In the genomic region with DNA sequence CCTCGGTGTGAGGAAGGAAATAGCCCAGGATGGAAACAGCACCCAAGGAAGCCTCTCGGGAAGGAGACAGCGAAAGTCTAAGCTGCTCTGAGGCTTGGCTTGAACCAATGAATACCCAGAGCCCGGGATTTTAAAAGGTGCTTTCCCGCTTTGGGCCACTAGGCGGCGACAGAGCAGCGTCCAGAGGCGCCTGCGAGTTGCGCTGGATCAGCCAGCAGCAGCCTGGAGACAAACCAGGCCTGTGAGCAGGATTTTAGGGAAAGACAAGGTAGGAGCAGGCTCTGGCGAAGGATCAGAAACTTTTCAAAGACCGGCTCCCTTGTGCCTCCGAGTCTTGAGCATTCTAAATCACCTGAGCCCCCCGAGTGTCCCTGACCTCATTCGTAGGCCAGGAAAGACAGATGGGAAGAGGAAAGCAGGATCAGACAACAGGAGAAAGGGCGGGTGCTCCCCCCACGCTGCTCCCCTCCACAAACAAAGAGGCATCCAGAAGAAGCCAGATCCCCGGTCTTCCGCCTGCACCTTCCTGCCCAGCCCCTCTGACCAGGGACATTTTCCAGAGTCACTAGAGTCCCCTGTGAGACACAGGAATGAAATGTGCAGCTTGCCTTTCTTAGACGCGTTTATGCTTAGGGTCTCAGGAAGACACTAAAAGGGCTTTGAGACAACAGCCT, we compare ENCODE assay signal across 9 mouse cellular contexts. TPM values are rescaled to one million over a fixed set of nuclear protein-coding genes. Genes with fewer than 3 reads are reported as not detected.
A peak's percentile ranks its signal among the peaks of the same experiment; 100 is the strongest.
DNase-seq lines count a peak whose midpoint lies in the region; ATAC-seq and TF ChIP-seq lines count a peak whose summit lies in the region.
"Had no signal": no experiment of that assay in that cellular context is flagged by ENCODE, and none has a peak within 500 bp of the region (broad histone marks: within the 10 kb centered on the region; RNA-seq: fewer than 3 reads in every experiment).

No protein-coding gene starts in this region.

- no peaks in the 10 kb centered on the region for H3K9me3 ChIP-seq in MEL (replicated peaks; ENCODE audit: insufficient read depth, low read length)
- H3K9me3 ChIP-seq in forebrain, embryonic 16.5 days (ENCODE audit: control insufficient read depth, low read length), result no peaks in the 10 kb centered on the region
- H3K9me3 ChIP-seq: heart, embryonic 15.5 days had no signal

- no peak for TF ChIP-seq EP300 in MEL (IDR thresholded peaks at IDR 0.05; ENCODE audit: low read depth in 1 of 2, low read length in 2 of 2)

- no peak overlapping the region for H3K4me3 ChIP-seq in MEL (ENCODE audit: control insufficient read depth in 1 of 2, insufficient read depth in 1 of 2, low read depth in 2 of 2, low read length in 2 of 2)
- no peak overlapping the region for H3K4me3 ChIP-seq in forebrain, embryonic 16.5 days (replicated peaks; ENCODE audit: low read length)
- no peak overlapping the region for H3K4me3 ChIP-seq in lung, adult 2 months (replicated peaks; ENCODE audit: extremely low read depth, low read depth, low read length)
- H3K4me3 ChIP-seq: heart, embryonic 15.5 days had no signal

- H3K4me1 ChIP-seq in MEL (ENCODE audit: control insufficient read depth in 1 of 2, insufficient read depth in 2 of 2, low read length in 2 of 2), result no peaks in the 10 kb centered on the region
- H3K4me1 ChIP-seq in forebrain, embryonic 16.5 days (replicated peaks; ENCODE audit: control insufficient read depth, insufficient read depth, low read length), result no peaks in the 10 kb centered on the region
- H3K4me1 ChIP-seq in lung, adult 2 months (ENCODE audit: control insufficient read depth, insufficient read depth, low read length), result no peaks in the 10 kb centered on the region

- peak; percentile 13 for DNase-seq in MEL (ENCODE audit: low read depth, low spot score)
- peak; percentile 70 for DNase-seq in cerebellum, adult 11-12 months
- DNase-seq in heart, postnatal 25 days (ENCODE audit: low spot score), result peak; percentile 43
- peak; percentile 38 for DNase-seq in large intestine, adult 2 months (ENCODE audit: low read depth, low spot score)
- DNase-seq in lung, adult 2 months, result peak; percentile 76
- peak; percentile 82 for DNase-seq in ovary, postnatal 36 days (ENCODE audit: low spot score)
- peak; percentile 80 for DNase-seq in thymus, postnatal 4 days

- H3K9ac ChIP-seq in MEL (ENCODE audit: control insufficient read depth, low read depth, low read length, poor library complexity, severe bottlenecking), result no peak overlapping the region
- H3K9ac ChIP-seq in forebrain, embryonic 16.5 days (replicated peaks; ENCODE audit: low read depth, low read length), result no peak overlapping the region
- H3K9ac ChIP-seq: heart, embryonic 15.5 days had no signal

- ATAC-seq in forebrain, embryonic 16.5 days, result peak; percentile 67

- H3K27ac ChIP-seq in MEL (ENCODE audit: control insufficient read depth, low read depth, low read length), result no peak overlapping the region
- no peak overlapping the region for H3K27ac ChIP-seq in forebrain, embryonic 16.5 days (ENCODE audit: low read length)
- H3K27ac ChIP-seq: heart, embryonic 15.5 days had no signal

- TF ChIP-seq CTCF in MEL (IDR thresholded peaks at IDR 0.05 in 2 of 3, conservative IDR thresholded peaks at IDR 0.05 in 1 of 3; ENCODE audit: control insufficient read depth in 1 of 3, insufficient read depth in 1 of 3, low read depth in 2 of 3, low read length in 3 of 3, poor library complexity in 1 of 3, severe bottlenecking in 1 of 3), result peak; percentile 48 to 84 (median 55)
- TF ChIP-seq CTCF in lung, adult 2 months (IDR thresholded peaks at IDR 0.05; ENCODE audit: insufficient read depth, low read length), result peak; percentile 77

- no peaks in the 10 kb centered on the region for H3K79me2 ChIP-seq in MEL (ENCODE audit: control insufficient read depth, insufficient read depth, low read length, poor library complexity)

- intact Hi-C loops in heart, postnatal 25 days (cut with DNase I), result loop anchor here (1.0 to 2.0 kb wide), 2 partner anchors 259 to 499 kb away; no protein-coding TSS in a partner anchor

- no peaks in the 10 kb centered on the region for H3K36me3 ChIP-seq in MEL (ENCODE audit: control insufficient read depth in 1 of 2, insufficient read depth in 2 of 2, low read length in 2 of 2)
- H3K36me3 ChIP-seq in forebrain, embryonic 16.5 days (ENCODE audit: control insufficient read depth, insufficient read depth), result no peaks in the 10 kb centered on the region
- H3K36me3 ChIP-seq: heart, embryonic 15.5 days had no signal

- WGBS in forebrain, embryonic 16.5 days, result 11% methylated on average over 22 of the region's 22 CpGs
- 18% methylated on average over 22 of the region's 22 CpGs for WGBS in large intestine, adult 2 months
- WGBS in lung, adult 2 months, result 10% methylated on average over 22 of the region's 22 CpGs

- no peak for TF ChIP-seq POLR2A in MEL (IDR thresholded peaks at IDR 0.05; ENCODE audit: control insufficient read depth in 1 of 2, insufficient read depth in 1 of 2, low read depth in 1 of 2, low read length in 2 of 2, poor library complexity in 1 of 2)
- no peak for TF ChIP-seq POLR2A in lung, adult 2 months (IDR thresholded peaks at IDR 0.05; ENCODE audit: borderline replicate concordance, extremely low read depth, low read depth, low read length)

- H3K27me3 ChIP-seq in MEL (ENCODE audit: control insufficient read depth in 1 of 2, insufficient read depth in 2 of 2, low read length in 2 of 2), result no peaks in the 10 kb centered on the region
- H3K27me3 ChIP-seq in forebrain, embryonic 16.5 days (replicated peaks; ENCODE audit: control insufficient read depth, insufficient read depth, low read length), result no peaks in the 10 kb centered on the region

- H3K4me2 ChIP-seq in forebrain, embryonic 16.5 days (ENCODE audit: low read length), result no peak overlapping the region
- H3K4me2 ChIP-seq: heart, embryonic 15.5 days had no signal

- peak; percentile 62 for TF ChIP-seq RAD21 in MEL (IDR thresholded peaks at IDR 0.05; ENCODE audit: low read depth, low read length)

TF ChIP-seq in MEL, 35 proteins besides CTCF, POLR2A, EP300 and RAD21:
- TF ChIP-seq SIN3A (IDR thresholded peaks at IDR 0.05; ENCODE audit: low read length) (no peak), ZNF384 (IDR thresholded peaks at IDR 0.05; ENCODE audit: low read depth, low read length) (no peak), MAX (IDR thresholded peaks at IDR 0.05; ENCODE audit: low read length) (no peak), KAT2A (conservative IDR thresholded peaks at IDR 0.05; ENCODE audit: low read depth, low read length) (no peak), GATA1 (IDR thresholded peaks at IDR 0.05; ENCODE audit: low read depth, low read length) (no peak), HCFC1 (IDR thresholded peaks at IDR 0.05; ENCODE audit: low read depth, low read length) (no peak), MYB (IDR thresholded peaks at IDR 0.05; ENCODE audit: low read depth, low read length) (no peak), ZC3H11A (IDR thresholded peaks at IDR 0.05; ENCODE audit: low read depth, low read length) (peak; percentile 17; the same call in 1 of the 2 replicates), MEF2A (IDR thresholded peaks at IDR 0.05; ENCODE audit: extremely low read depth, insufficient replicate concordance, low read depth, low read length, poor library complexity, severe bottlenecking) (no peak), POLR2AphosphoS2 (IDR thresholded peaks at IDR 0.05; ENCODE audit: low read length) (no peak), USF2 (IDR thresholded peaks at IDR 0.05; ENCODE audit: borderline replicate concordance in 1 of 2, insufficient read depth in 1 of 2, low read depth in 1 of 2, low read length in 2 of 2) (no peak), CHD1 (IDR thresholded peaks at IDR 0.05; ENCODE audit: low read depth, low read length) (no peak), TCF12 (IDR thresholded peaks at IDR 0.05; ENCODE audit: low read depth, low read length) (no peak), SMC3 (IDR thresholded peaks at IDR 0.05; ENCODE audit: low read depth, low read length) (peak; percentile 47), GABPA (IDR thresholded peaks at IDR 0.05; ENCODE audit: low read depth, low read length) (no peak)

RNA-seq across cellular contexts. Expression of gene Gsc, which starts 32.9 kb away (rescaled TPM):
- total RNA-seq in MEL (2012; rRNA removed), result not detected in 2 replicates
- not detected for polyA plus RNA-seq in MEL (2012; ENCODE audit: insufficient read depth in 1 of 2, insufficient read length in 2 of 2, low read depth in 1 of 2, low replicate concordance in 2 of 2, missing spikeins in 1 of 2)
- polyA plus RNA-seq in forebrain, embryonic 16.5 days (2015; fragmentation: Nextera tagmentation; extraction: Ambion mirVana), result not detected in 2 replicates
- under 1 TPM in 1 of 2 experiments, not detected in 1; 0.20 TPM for total RNA-seq in heart, postnatal 25 days (2021)
- polyA plus RNA-seq in large intestine, adult 2 months (2012; rRNA removed), result not detected in 2 replicates
- 0.08 and 0.95 TPM in 2 replicates for polyA plus RNA-seq in lung, adult 2 months (2012; rRNA removed)

RNA-seq across cellular contexts. Expression of gene Serpina3n, which starts 33.7 kb away (rescaled TPM):
- not detected in 2 replicates for total RNA-seq in MEL (2012; rRNA removed)
- not detected for polyA plus RNA-seq in MEL (2012; ENCODE audit: insufficient read depth in 1 of 2, insufficient read length in 2 of 2, low read depth in 1 of 2, low replicate concordance in 2 of 2, missing spikeins in 1 of 2)
- polyA plus RNA-seq in forebrain, embryonic 16.5 days (2015; fragmentation: Nextera tagmentation; extraction: Ambion mirVana), result 0.22 TPM in 1 of 2 replicates, not detected in the other
- 1 to 10 TPM; 4.7 to 4.8 TPM for total RNA-seq in heart, postnatal 25 days (2021)
- 22.7 and 28.5 TPM in 2 replicates for polyA plus RNA-seq in large intestine, adult 2 months (2012; rRNA removed)
- polyA plus RNA-seq in lung, adult 2 months (2012; rRNA removed), result 106 and 130 TPM in 2 replicates

Comparison
In these comparisons a context has a peak if more than half of its experiments do, and no peak if none do; other contexts are left out.
1. DNase-seq: peak in every context shown above with its lines; median percentile 82 in ovary, postnatal 36 days; 80 in thymus, postnatal 4 days; 76 in lung, adult 2 months; 70 in cerebellum, adult 11-12 months; 43 in heart, postnatal 25 days; 38 in large intestine, adult 2 months; 13 in MEL.
2. RNA of gene Serpina3n, which starts 33.7 kb away (polyA plus RNA-seq): 106 to 130 TPM in lung, adult 2 months and 22.7 to 28.5 TPM in large intestine, adult 2 months; 0.22 TPM in forebrain, embryonic 16.5 days and not detected in MEL; every median in the first group is over 10 times any median in the second.